Mouse (Mus musculus): ENCODE results near the gene Orai1. TPM values are rescaled to one million over a fixed set of nuclear protein-coding genes. Genes with fewer than 3 reads are reported as not detected.

Orai1 gene
- polyA plus RNA-seq, 1 experiment from 2014 or later: 12.7 TPM

DNA sequence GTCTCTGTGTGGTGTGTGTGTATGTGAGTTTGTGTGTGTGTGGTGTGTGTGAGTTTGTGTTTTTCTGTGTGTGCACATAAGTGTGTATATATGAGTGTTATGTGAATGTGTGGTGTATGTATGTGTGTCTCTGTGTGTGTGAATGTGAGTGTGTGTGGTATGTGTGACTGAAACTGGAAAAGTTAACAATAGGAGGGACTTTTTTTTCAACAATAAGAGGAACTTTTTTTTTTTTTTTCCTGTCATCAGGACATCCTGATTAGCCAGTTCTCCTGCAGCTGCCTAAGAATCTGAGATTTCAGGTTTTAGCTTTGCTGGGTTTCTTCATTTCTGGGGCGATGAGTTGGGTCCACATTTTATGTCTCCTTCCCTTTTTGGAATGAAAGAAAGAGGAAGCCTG is 64.7 kb downstream of the Orai1 start:
- ATAC-seq (ENCODE audit: low FRiP score): no peak
- Histone ChIP-seq H3K9me3 (ENCODE audit: control insufficient read depth, low read length) (no peaks in the 10 kb centered on the region), H3K27ac (ENCODE audit: low read depth, low read length) (no peak overlapping the region), H3K27me3 (ENCODE audit: control insufficient read depth, insufficient read depth, low read length) (no peaks in the 10 kb centered on the region), H3K4me2 (replicated peaks; ENCODE audit: low read depth, low read length) (no peak overlapping the region), H3K36me3 (ENCODE audit: control insufficient read depth, insufficient read depth, low read length) (no peaks in the 10 kb centered on the region), H3K9ac (ENCODE audit: low read depth, low read length) (no peak overlapping the region), H3K4me3 (ENCODE audit: low read depth, low read length) (no peak overlapping the region), H3K4me1 (replicated peaks; ENCODE audit: control insufficient read depth, insufficient read depth, low read length) (peaks cover 5% of the 10 kb centered on the region)
- DNase-seq (ENCODE audit: low spot score): no peak
- WGBS: 94% methylated on average over 1 of the region's 1 CpGs

DNA sequence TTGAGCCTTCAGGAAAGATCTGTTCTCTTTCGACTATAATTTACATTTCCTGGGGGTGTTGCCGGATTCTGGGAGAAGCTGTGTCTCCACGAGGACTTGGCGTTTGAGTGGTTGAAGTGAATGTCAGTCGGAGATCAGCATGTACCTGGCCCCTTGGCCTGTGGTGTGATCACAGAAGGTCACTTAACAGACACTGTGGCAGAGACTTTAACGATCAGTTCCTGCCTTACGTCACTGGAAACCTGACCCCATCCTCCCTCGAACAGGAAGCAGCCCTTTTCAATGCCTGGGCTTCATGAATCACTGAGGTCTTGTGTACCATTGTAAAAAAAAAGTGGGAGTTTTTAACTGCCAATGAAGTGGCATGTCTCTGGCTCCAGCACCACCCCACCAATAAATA is 65.2 kb downstream of the Orai1 start:
- Histone ChIP-seq H3K9ac (ENCODE audit: low read depth, low read length) (no peak overlapping the region), H3K4me2 (replicated peaks; ENCODE audit: low read depth, low read length) (no peak overlapping the region), H3K4me3 (ENCODE audit: low read depth, low read length) (no peak overlapping the region), H3K36me3 (ENCODE audit: control insufficient read depth, insufficient read depth, low read length) (no peaks in the 10 kb centered on the region), H3K27ac (ENCODE audit: low read depth, low read length) (no peak overlapping the region), H3K4me1 (replicated peaks; ENCODE audit: control insufficient read depth, insufficient read depth, low read length) (peaks cover 5% of the 10 kb centered on the region), H3K9me3 (ENCODE audit: control insufficient read depth, low read length) (no peaks in the 10 kb centered on the region), H3K27me3 (ENCODE audit: control insufficient read depth, insufficient read depth, low read length) (no peaks in the 10 kb centered on the region)
- no peak for DNase-seq (ENCODE audit: low spot score)
- no peak for ATAC-seq (ENCODE audit: low FRiP score)
- 88% methylated on average over 8 of the region's 8 CpGs for WGBS

Other genes starting within 250 kb of the Orai1 start
- gene Camkk2, start 235.7 kb upstream of the Orai1 start, polyA plus RNA-seq (2014; fragmentation: Nextera tagmentation; extraction: Ambion mirVana): 22.2 and 28.8 TPM in 2 replicates
- 522 and 525 TPM in 2 replicates for gene Anapc5, start 193.7 kb upstream of the Orai1 start, polyA plus RNA-seq (2014; fragmentation: Nextera tagmentation; extraction: Ambion mirVana)
- 56.8 and 61.5 TPM in 2 replicates for gene Rnf34, start 165.0 kb upstream of the Orai1 start, polyA plus RNA-seq (2014; fragmentation: Nextera tagmentation; extraction: Ambion mirVana)
- 59.9 and 67.6 TPM in 2 replicates for gene Kdm2b, start 25.3 kb upstream of the Orai1 start, polyA plus RNA-seq (2014; fragmentation: Nextera tagmentation; extraction: Ambion mirVana)
- 0.77 and 1.0 TPM in 2 replicates for gene Morn3, start 31.9 kb downstream of the Orai1 start, polyA plus RNA-seq (2014; fragmentation: Nextera tagmentation; extraction: Ambion mirVana)
- gene Tmem120b, start 53.3 kb downstream of the Orai1 start, polyA plus RNA-seq (2014; fragmentation: Nextera tagmentation; extraction: Ambion mirVana): 7.8 and 9.0 TPM in 2 replicates
- 1.7 and 2.0 TPM in 2 replicates for gene Rhof, start 117.6 kb downstream of the Orai1 start, polyA plus RNA-seq (2014; fragmentation: Nextera tagmentation; extraction: Ambion mirVana)
- gene Setd1b, start 127.1 kb downstream of the Orai1 start, polyA plus RNA-seq (2014; fragmentation: Nextera tagmentation; extraction: Ambion mirVana): 11.0 and 14.2 TPM in 2 replicates
- gene Psmd9, start 154.3 kb downstream of the Orai1 start, polyA plus RNA-seq (2014; fragmentation: Nextera tagmentation; extraction: Ambion mirVana): 73.5 and 78.7 TPM in 2 replicates
- not detected in 2 replicates for gene Hpd, start 167.7 kb downstream of the Orai1 start, polyA plus RNA-seq (2014; fragmentation: Nextera tagmentation; extraction: Ambion mirVana)
- gene Wdr66, start 237.0 kb downstream of the Orai1 start, polyA plus RNA-seq (2014; fragmentation: Nextera tagmentation; extraction: Ambion mirVana): 5.6 and 8.6 TPM in 2 replicates